Mouse (Mus musculus) embryo, embryonic 10.5 days (tissue): Measurements from ENCODE around the gene Gm37240.

Source experiments
- DNase-seq: peaks from one replicate; pipeline ENCODE4 v3.0.0-alpha.2; 2015; ENCODE audit warnings: low spot score

The Gm37240 gene

GRCm38 (mm10) chr3:85397816-85398482 lies 489.4 kb downstream of the Gm37240 start:
- no peak for DNase-seq

- no peak for DNase-seq
Observed at GRCm38 (mm10) chr3:85393395-85393794, 493.9 kb downstream of the Gm37240 start.

GRCm38 (mm10) chr3:85391756-85392155 lies 495.6 kb downstream of the Gm37240 start:
- no peak for DNase-seq

GRCm38 (mm10) chr3:85391111-85391510 lies 496.2 kb downstream of the Gm37240 start:
- DNase-seq, result no peak

GRCm38 (mm10) chr3:85385371-85385770 lies 501.9 kb downstream of the Gm37240 start:
- no peak for DNase-seq

GRCm38 (mm10) chr3:85383330-85383729 lies 504.0 kb downstream of the Gm37240 start:
- DNase-seq, result no peak

- DNase-seq, result no peak
Observed at GRCm38 (mm10) chr3:85378703-85379395, 508.5 kb downstream of the Gm37240 start.

GRCm38 (mm10) chr3:85377946-85378702 lies 509.2 kb downstream of the Gm37240 start:
- DNase-seq, result no peak

GRCm38 (mm10) chr3:85377505-85377904 lies 509.8 kb downstream of the Gm37240 start:
- DNase-seq, result no peak

GRCm38 (mm10) chr3:85376541-85376940 lies 510.8 kb downstream of the Gm37240 start:
- no peak for DNase-seq

GRCm38 (mm10) chr3:85373039-85373438 lies 514.3 kb downstream of the Gm37240 start:
- DNase-seq, result peak; percentile 49

- DNase-seq, result no peak
Observed at GRCm38 (mm10) chr3:85369847-85370246, 517.5 kb downstream of the Gm37240 start.

GRCm38 (mm10) chr3:85369157-85369556 lies 518.2 kb downstream of the Gm37240 start:
- peak; percentile 9 for DNase-seq

- DNase-seq, result no peak
Observed at GRCm38 (mm10) chr3:85368354-85369120, 518.8 kb downstream of the Gm37240 start.

GRCm38 (mm10) chr3:85364591-85365343 lies 522.6 kb downstream of the Gm37240 start:
- DNase-seq, result no peak

GRCm38 (mm10) chr3:85362883-85363282 lies 524.4 kb downstream of the Gm37240 start:
- DNase-seq, result no peak

GRCm38 (mm10) chr3:85356373-85356772 lies 530.9 kb downstream of the Gm37240 start:
- no peak for DNase-seq

- no peak for DNase-seq
Observed at GRCm38 (mm10) chr3:85348021-85348420, 539.3 kb downstream of the Gm37240 start.

- DNase-seq, result peak; percentile 68
Observed at GRCm38 (mm10) chr3:85341103-85341860, 546.0 kb downstream of the Gm37240 start.

GRCm38 (mm10) chr3:85340491-85340890 lies 546.8 kb downstream of the Gm37240 start:
- DNase-seq, result peak; percentile 6

- no peak for DNase-seq
Observed at GRCm38 (mm10) chr3:85339926-85340325, 547.4 kb downstream of the Gm37240 start.
